Mouse (Mus musculus) skeletal muscle tissue, adult 2 months (tissue): ENCODE results near the gene Chrm4.

Experiments used
- DNase-seq: peaks from one replicate; pipeline ENCODE4 v3.0.0-alpha.2; 2012; ENCODE audit warnings: low read depth, low spot score

Gene Chrm4

GRCm38 (mm10) chr2:91926949-91927348, at the start of gene Chrm4:
Gene Chrm4 (plus strand): TSS chr2:91927249.
- DNase-seq: no peak

- DNase-seq: no peak
These were observed 48.5 kb upstream of the Chrm4 start for GRCm38 (mm10) chr2:91878387-91879180.

- no peak for DNase-seq
These were observed 43.1 kb upstream of the Chrm4 start for GRCm38 (mm10) chr2:91883961-91884360.

GRCm38 (mm10) chr2:91884616-91885015, 42.4 kb upstream of the Chrm4 start:
- DNase-seq: no peak

GRCm38 (mm10) chr2:91894716-91895115, 32.3 kb upstream of the Chrm4 start:
- no peak for DNase-seq

GRCm38 (mm10) chr2:91895401-91895800, 31.6 kb upstream of the Chrm4 start:
- DNase-seq: no peak

- no peak for DNase-seq
These were observed 29.1 kb upstream of the Chrm4 start for GRCm38 (mm10) chr2:91897968-91898367.

GRCm38 (mm10) chr2:91899141-91899540, 27.9 kb upstream of the Chrm4 start:
- DNase-seq: no peak

- no peak for DNase-seq
These were observed 26.6 kb upstream of the Chrm4 start for GRCm38 (mm10) chr2:91900431-91900830.

- no peak for DNase-seq
These were observed 24.7 kb upstream of the Chrm4 start for GRCm38 (mm10) chr2:91902336-91902735.

- no peak for DNase-seq
These were observed 23.7 kb upstream of the Chrm4 start for GRCm38 (mm10) chr2:91903171-91903925.

- no peak for DNase-seq
These were observed 22.3 kb upstream of the Chrm4 start for GRCm38 (mm10) chr2:91904618-91905307.

- no peak for DNase-seq
These were observed 20.9 kb upstream of the Chrm4 start for GRCm38 (mm10) chr2:91906141-91906540.

- no peak for DNase-seq
These were observed 14.4 kb upstream of the Chrm4 start for GRCm38 (mm10) chr2:91912616-91913015.

GRCm38 (mm10) chr2:91913328-91914110, 13.5 kb upstream of the Chrm4 start:
- no peak for DNase-seq

GRCm38 (mm10) chr2:91916346-91916977, 10.6 kb upstream of the Chrm4 start:
- DNase-seq: no peak

- no peak for DNase-seq
These were observed 10.0 kb upstream of the Chrm4 start for GRCm38 (mm10) chr2:91917096-91917495.

GRCm38 (mm10) chr2:91920130-91920529, 6.9 kb upstream of the Chrm4 start:
- no peak for DNase-seq

GRCm38 (mm10) chr2:91921181-91921789, 5.8 kb upstream of the Chrm4 start:
- DNase-seq: no peak

GRCm38 (mm10) chr2:91921790-91922570, 5.1 kb upstream of the Chrm4 start:
- no peak for DNase-seq
